Mouse (Mus musculus) adrenal gland, adult (tissue): ENCODE results near the gene Ift57.

Source experiments
- DNase-seq, 2 experiments: peaks; one replicate each; pipeline ENCODE4 v3.0.0; 2022 to 2023; ENCODE audit warnings: low spot score in 1 of 2; ENCODE audit not compliant: inconsistent age in 2 of 2

The Ift57 gene

GRCm38 (mm10) chr16:49698620-49699525 is at the start of gene Ift57:
TSS of gene Ift57 (plus strand) at chr16:49699233.
- DNase-seq, result peak; percentile 98 to 99

GRCm38 (mm10) chr16:49657182-49657581 is 41.9 kb upstream of the Ift57 start:
- DNase-seq, result no peak

GRCm38 (mm10) chr16:49658029-49658428 is 41.0 kb upstream of the Ift57 start:
- DNase-seq, result no peak

GRCm38 (mm10) chr16:49659131-49659530 is 39.9 kb upstream of the Ift57 start:
- no peak for DNase-seq

GRCm38 (mm10) chr16:49660111-49660510 is 38.9 kb upstream of the Ift57 start:
- DNase-seq, result no peak

- DNase-seq, result no peak
Observed at GRCm38 (mm10) chr16:49662201-49662600, 36.8 kb upstream of the Ift57 start.

- no peak for DNase-seq
Observed at GRCm38 (mm10) chr16:49664677-49665076, 34.4 kb upstream of the Ift57 start.

- DNase-seq, result no peak
Observed at GRCm38 (mm10) chr16:49679666-49680065, 19.4 kb upstream of the Ift57 start.

GRCm38 (mm10) chr16:49684961-49685360 is 14.1 kb upstream of the Ift57 start:
- no peak for DNase-seq

GRCm38 (mm10) chr16:49699821-49700220 is 788 bp downstream of the Ift57 start:
- no peak for DNase-seq

GRCm38 (mm10) chr16:49708074-49708473 is 9.0 kb downstream of the Ift57 start:
- no peak for DNase-seq

- DNase-seq, result peak in 1 of 2 experiments; percentile 68
Observed at GRCm38 (mm10) chr16:49710188-49710587, 11.2 kb downstream of the Ift57 start.

GRCm38 (mm10) chr16:49713302-49713701 is 14.3 kb downstream of the Ift57 start:
- no peak for DNase-seq

- no peak for DNase-seq
Observed at GRCm38 (mm10) chr16:49720671-49721070, 21.6 kb downstream of the Ift57 start.

- no peak for DNase-seq
Observed at GRCm38 (mm10) chr16:49721678-49722077, 22.6 kb downstream of the Ift57 start.

GRCm38 (mm10) chr16:49723222-49723621 is 24.2 kb downstream of the Ift57 start:
- peak in 1 of 2 experiments; percentile 39 for DNase-seq

GRCm38 (mm10) chr16:49724232-49724631 is 25.2 kb downstream of the Ift57 start:
- DNase-seq, result peak; percentile 26 to 81

- peak in 1 of 2 experiments; percentile 55 for DNase-seq
Observed at GRCm38 (mm10) chr16:49724931-49725330, 25.9 kb downstream of the Ift57 start.

GRCm38 (mm10) chr16:49725446-49725845 is 26.4 kb downstream of the Ift57 start:
- DNase-seq, result no peak

GRCm38 (mm10) chr16:49726216-49726615 is 27.2 kb downstream of the Ift57 start:
- DNase-seq, result no peak

GRCm38 (mm10) chr16:49726761-49727160 is 27.7 kb downstream of the Ift57 start:
- DNase-seq, result no peak

- no peak for DNase-seq
Observed at GRCm38 (mm10) chr16:49736536-49736935, 37.5 kb downstream of the Ift57 start.

- no peak for DNase-seq
Observed at GRCm38 (mm10) chr16:49747360-49747759, 48.3 kb downstream of the Ift57 start.
